Mouse (Mus musculus): ENCODE measurements around the gene Vhl. TPM values are rescaled to one million over a fixed set of nuclear protein-coding genes. Genes with fewer than 3 reads are reported as not detected.

Vhl gene
- polyA plus RNA-seq (2011; ENCODE audit: insufficient read depth, insufficient read length, low read depth, missing spikeins), result 12.9 and 22.0 TPM in 2 replicates

- peak within 1 kb of the TSS; percentile 71 for H3K9ac ChIP-seq (ENCODE audit: low read depth, poor library complexity, severe bottlenecking)
- no peaks in the 10 kb centered on the region for H3K27me3 ChIP-seq (ENCODE audit: control insufficient read depth, insufficient read depth, low read length, poor library complexity, severe bottlenecking)
- peak within 1 kb of the TSS; percentile 75 for H3K4me3 ChIP-seq (ENCODE audit: low read depth, low read length)
- no peaks in the 10 kb centered on the region for H3K9me3 ChIP-seq (replicated peaks; ENCODE audit: control insufficient read depth, insufficient read depth, low read length, poor library complexity, severe bottlenecking)
- peak within 1 kb of the TSS; percentile 23; the same call in 1 of the 2 replicates for H3K27ac ChIP-seq (ENCODE audit: insufficient read depth, low read length)
- H3K36me3 ChIP-seq (ENCODE audit: control insufficient read depth, insufficient read depth, low read length, poor library complexity, severe bottlenecking), result 0 out of 2 replicates have a peak, but pooled peaks cover 3% of the 10 kb centered on the region
- H3K4me1 ChIP-seq (ENCODE audit: control insufficient read depth, insufficient read depth, low read length), result no peaks in the 10 kb centered on the region
- TF ChIP-seq CTCF (IDR thresholded peaks at IDR 0.05; ENCODE audit: low read depth, low read length), result no peak
- no peak for TF ChIP-seq POLR2A (IDR thresholded peaks at IDR 0.05; ENCODE audit: insufficient read depth, low read length)
- no peak for TF ChIP-seq EP300 (IDR thresholded peaks at IDR 0.05; ENCODE audit: insufficient read depth, low read depth, low read length)
These were observed at the start of gene Vhl for GRCm38 (mm10) chr6:113623941-113624751. Gene Vhl, plus strand, starts transcription at chr6:113623959.

GRCm38 (mm10) chr6:113576044-113576443, 47.7 kb upstream of the Vhl start:
- no peak for TF ChIP-seq CTCF (IDR thresholded peaks at IDR 0.05; ENCODE audit: low read depth, low read length)
- no peak for TF ChIP-seq POLR2A (IDR thresholded peaks at IDR 0.05; ENCODE audit: insufficient read depth, low read length)
- no peak for TF ChIP-seq EP300 (IDR thresholded peaks at IDR 0.05; ENCODE audit: insufficient read depth, low read depth, low read length)
- H3K27ac ChIP-seq (ENCODE audit: insufficient read depth, low read length), result no peak overlapping the region
- no peak overlapping the region for H3K9ac ChIP-seq (ENCODE audit: low read depth, poor library complexity, severe bottlenecking)
- no peak overlapping the region for H3K4me3 ChIP-seq (ENCODE audit: low read depth, low read length)
- peaks cover 33% of the 10 kb centered on the region for H3K36me3 ChIP-seq (ENCODE audit: control insufficient read depth, insufficient read depth, low read length, poor library complexity, severe bottlenecking)
- H3K4me1 ChIP-seq (ENCODE audit: control insufficient read depth, insufficient read depth, low read length), result no peaks in the 10 kb centered on the region
- H3K27me3 ChIP-seq (ENCODE audit: control insufficient read depth, insufficient read depth, low read length, poor library complexity, severe bottlenecking), result no peaks in the 10 kb centered on the region
- H3K9me3 ChIP-seq (replicated peaks; ENCODE audit: control insufficient read depth, insufficient read depth, low read length, poor library complexity, severe bottlenecking), result no peaks in the 10 kb centered on the region

GRCm38 (mm10) chr6:113579306-113579705, 44.5 kb upstream of the Vhl start:
- TF ChIP-seq POLR2A (IDR thresholded peaks at IDR 0.05; ENCODE audit: insufficient read depth, low read length) (no peak), CTCF (IDR thresholded peaks at IDR 0.05; ENCODE audit: low read depth, low read length) (no peak), EP300 (IDR thresholded peaks at IDR 0.05; ENCODE audit: insufficient read depth, low read depth, low read length) (no peak)
- no peaks in the 10 kb centered on the region for H3K4me1 ChIP-seq (ENCODE audit: control insufficient read depth, insufficient read depth, low read length)
- no peaks in the 10 kb centered on the region for H3K9me3 ChIP-seq (replicated peaks; ENCODE audit: control insufficient read depth, insufficient read depth, low read length, poor library complexity, severe bottlenecking)
- H3K27ac ChIP-seq (ENCODE audit: insufficient read depth, low read length), result no peak overlapping the region
- H3K9ac ChIP-seq (ENCODE audit: low read depth, poor library complexity, severe bottlenecking), result no peak overlapping the region
- H3K27me3 ChIP-seq (ENCODE audit: control insufficient read depth, insufficient read depth, low read length, poor library complexity, severe bottlenecking), result no peaks in the 10 kb centered on the region
- H3K36me3 ChIP-seq (ENCODE audit: control insufficient read depth, insufficient read depth, low read length, poor library complexity, severe bottlenecking), result peaks cover 25% of the 10 kb centered on the region
- no peak overlapping the region for H3K4me3 ChIP-seq (ENCODE audit: low read depth, low read length)

- Histone ChIP-seq H3K27me3 (ENCODE audit: control insufficient read depth, insufficient read depth, low read length, poor library complexity, severe bottlenecking) (no peaks in the 10 kb centered on the region), H3K27ac (ENCODE audit: insufficient read depth, low read length) (no peak overlapping the region), H3K36me3 (ENCODE audit: control insufficient read depth, insufficient read depth, low read length, poor library complexity, severe bottlenecking) (peaks cover 20% of the 10 kb centered on the region; the same call in 1 of the 2 replicates), H3K4me1 (ENCODE audit: control insufficient read depth, insufficient read depth, low read length) (no peaks in the 10 kb centered on the region), H3K4me3 (ENCODE audit: low read depth, low read length) (no peak overlapping the region), H3K9me3 (replicated peaks; ENCODE audit: control insufficient read depth, insufficient read depth, low read length, poor library complexity, severe bottlenecking) (no peaks in the 10 kb centered on the region), H3K9ac (ENCODE audit: low read depth, poor library complexity, severe bottlenecking) (no peak overlapping the region)
- TF ChIP-seq POLR2A (IDR thresholded peaks at IDR 0.05; ENCODE audit: insufficient read depth, low read length) (no peak), EP300 (IDR thresholded peaks at IDR 0.05; ENCODE audit: insufficient read depth, low read depth, low read length) (no peak), CTCF (IDR thresholded peaks at IDR 0.05; ENCODE audit: low read depth, low read length) (no peak)
These were observed 40.7 kb upstream of the Vhl start for GRCm38 (mm10) chr6:113583023-113583422.

GRCm38 (mm10) chr6:113585065-113585464, 38.7 kb upstream of the Vhl start:
- Histone ChIP-seq H3K4me1 (ENCODE audit: control insufficient read depth, insufficient read depth, low read length) (no peaks in the 10 kb centered on the region), H3K9me3 (replicated peaks; ENCODE audit: control insufficient read depth, insufficient read depth, low read length, poor library complexity, severe bottlenecking) (no peaks in the 10 kb centered on the region), H3K36me3 (ENCODE audit: control insufficient read depth, insufficient read depth, low read length, poor library complexity, severe bottlenecking) (peaks cover 23% of the 10 kb centered on the region), H3K4me3 (ENCODE audit: low read depth, low read length) (no peak overlapping the region), H3K9ac (ENCODE audit: low read depth, poor library complexity, severe bottlenecking) (no peak overlapping the region), H3K27me3 (ENCODE audit: control insufficient read depth, insufficient read depth, low read length, poor library complexity, severe bottlenecking) (no peaks in the 10 kb centered on the region), H3K27ac (ENCODE audit: insufficient read depth, low read length) (no peak overlapping the region)
- TF ChIP-seq EP300 (IDR thresholded peaks at IDR 0.05; ENCODE audit: insufficient read depth, low read depth, low read length) (no peak), CTCF (IDR thresholded peaks at IDR 0.05; ENCODE audit: low read depth, low read length) (no peak), POLR2A (IDR thresholded peaks at IDR 0.05; ENCODE audit: insufficient read depth, low read length) (no peak)
